Mouse (Mus musculus) spleen, adult 2 months (tissue): ENCODE results near the gene Tars.

Source experiments
- CTCF ChIP-seq: fragments of 200-500 bp; IDR thresholded peaks from 2 replicates; pipeline ENCODE4 v1.5.1; 2011; ENCODE audit warnings: mild to moderate bottlenecking, inconsistent platforms; ENCODE audit not compliant: insufficient read depth, insufficient read length, insufficient replicate concordance; ENCODE audit errors: extremely low read depth
- POLR2A ChIP-seq: fragments of 200-500 bp; IDR thresholded peaks from 2 replicates; pipeline ENCODE4 v1.6.1; 2011; ENCODE audit warnings: low read depth, low read length, inconsistent platforms

DNA sequence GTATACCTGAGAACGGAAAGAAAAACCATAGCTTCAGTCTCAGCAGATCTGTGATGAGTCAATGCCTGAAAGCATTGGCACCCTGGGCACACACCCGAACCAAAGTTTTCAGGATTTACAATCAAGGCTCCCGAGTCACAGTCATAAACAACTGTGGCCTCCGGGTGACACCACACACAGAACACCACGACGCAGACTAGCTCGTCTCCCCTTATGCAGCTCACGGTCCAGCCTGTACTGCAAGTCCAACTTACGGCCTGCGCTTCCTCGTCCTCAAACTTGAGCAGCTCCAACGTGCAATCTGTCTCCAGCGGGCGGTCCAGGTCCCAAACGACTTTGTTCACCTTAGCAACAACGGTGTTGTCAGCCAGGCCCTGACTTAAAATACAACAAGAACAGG lies 6.6 kb downstream of the Tars start:
- no peak for TF ChIP-seq POLR2A
- TF ChIP-seq CTCF = no peak
